Mouse (Mus musculus) c-Kit-negative CD71-positive TER-119-positive erythroid progenitor cells, embryonic 14.5 days (primary cell): ENCODE results near the gene Bcas3.
A peak's percentile ranks its signal among the peaks of the same experiment; 100 is the strongest.

Experiments
- DNase-seq: peaks from one replicate; pipeline ENCODE4 v3.0.0-alpha.2; 2013; ENCODE audit warnings: low read depth, low spot score

Bcas3 gene

DNA sequence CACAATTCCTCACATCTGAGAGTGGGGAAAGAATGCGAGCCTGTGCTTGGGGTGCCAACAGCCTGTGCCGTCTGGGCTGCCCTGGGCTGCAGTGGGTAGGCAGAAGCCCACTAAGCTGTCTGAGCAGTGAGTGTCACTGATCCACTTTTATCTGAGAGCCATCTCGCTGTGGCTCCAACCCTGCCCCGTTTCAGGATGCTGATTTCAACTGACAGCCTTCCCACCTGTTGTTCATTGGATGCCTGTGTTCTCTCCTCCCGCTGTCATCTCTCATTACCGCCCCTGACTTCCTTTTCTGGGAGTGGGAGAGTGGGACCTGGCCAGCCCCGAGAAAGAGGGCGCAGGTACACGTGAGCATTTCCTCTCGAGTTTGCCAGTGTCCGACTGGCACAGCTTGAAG, 398.2 kb downstream of the Bcas3 start:
- DNase-seq: no peak

DNA sequence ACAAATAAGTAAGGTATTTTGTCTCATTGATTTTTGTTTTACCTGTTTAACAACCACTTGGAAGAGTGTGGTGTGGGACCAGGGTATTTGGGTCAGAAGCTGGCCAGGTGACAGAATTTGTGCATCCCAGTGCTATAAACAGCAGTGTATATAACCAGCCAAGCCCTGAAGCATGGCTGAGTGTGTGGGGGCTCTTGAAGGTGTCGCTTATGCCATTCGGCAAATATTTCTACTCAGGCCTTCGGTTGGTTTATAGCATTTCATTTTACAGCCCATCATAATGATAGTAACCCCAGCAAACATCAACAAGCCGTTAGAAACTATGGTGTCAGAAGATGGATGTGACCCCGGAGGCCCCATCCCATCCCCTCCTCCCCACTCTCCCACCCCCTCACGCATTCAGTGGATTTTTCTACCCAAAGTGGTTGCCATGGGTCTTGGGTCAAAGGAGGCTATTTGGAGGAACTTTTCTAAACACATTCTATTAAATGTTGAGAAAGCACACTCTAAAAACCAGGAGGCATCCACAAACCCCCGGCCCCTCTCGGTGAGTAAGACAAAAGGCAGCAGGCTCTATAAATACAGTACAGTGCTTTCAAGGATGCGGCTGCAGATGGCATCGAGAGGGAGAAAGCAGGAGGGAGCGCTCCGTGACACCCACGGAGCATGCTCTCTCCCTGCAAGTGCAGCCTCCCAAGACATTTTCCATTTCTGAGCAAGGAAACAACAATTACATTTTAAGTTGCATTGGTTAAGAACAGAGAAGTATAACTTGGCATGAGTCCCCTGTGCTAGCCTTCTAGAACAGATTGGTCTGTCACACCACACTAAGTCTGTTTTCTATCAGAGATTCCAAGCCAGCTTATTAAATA, 401.9 kb downstream of the Bcas3 start:
- no peak for DNase-seq

DNA sequence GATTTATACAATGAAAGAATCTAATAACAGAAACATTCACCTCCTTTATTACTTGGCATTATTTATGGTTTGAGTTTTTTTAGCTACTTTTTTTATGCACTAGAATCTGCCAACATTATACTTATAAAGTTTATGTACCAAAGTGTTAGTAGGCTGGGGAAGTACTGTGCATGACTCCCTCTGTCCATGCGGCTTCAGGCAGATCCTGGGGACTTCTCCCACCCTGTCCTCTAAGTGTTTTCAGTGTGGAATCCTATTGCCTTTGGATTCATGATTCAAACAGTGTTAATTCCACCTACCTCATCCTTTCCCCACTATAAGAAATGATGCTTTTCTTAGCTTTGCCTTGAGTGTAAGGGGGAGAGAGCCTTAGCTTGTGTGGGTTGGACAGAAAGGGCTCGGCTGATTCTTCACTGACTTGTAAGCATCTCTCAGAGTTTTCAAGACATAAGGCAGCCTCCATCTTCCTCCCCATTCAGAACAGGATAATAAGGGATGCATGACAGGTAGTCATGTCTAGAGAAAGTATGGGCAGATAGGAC, 402.6 kb downstream of the Bcas3 start:
- no peak for DNase-seq

DNA sequence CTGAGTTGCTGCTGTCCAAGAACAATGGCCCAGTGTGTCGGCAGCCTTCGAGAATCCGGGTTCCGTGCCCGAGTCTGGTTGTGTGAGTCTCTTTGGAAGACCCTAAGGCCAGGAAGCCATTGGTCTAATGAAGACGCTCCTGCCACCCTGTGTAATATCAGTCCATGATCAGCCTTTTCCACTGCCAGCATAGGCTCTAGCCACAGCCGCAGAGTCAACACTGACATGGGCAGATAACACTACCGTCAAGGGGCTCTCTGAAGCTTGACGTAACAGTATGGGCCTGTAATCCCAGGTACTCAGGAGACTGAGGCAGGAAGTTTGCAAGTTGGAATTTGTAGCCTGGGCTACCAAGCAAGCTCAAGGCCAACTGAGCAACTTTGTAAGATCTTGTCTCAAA, 405.9 kb downstream of the Bcas3 start:
- no peak for DNase-seq

DNA sequence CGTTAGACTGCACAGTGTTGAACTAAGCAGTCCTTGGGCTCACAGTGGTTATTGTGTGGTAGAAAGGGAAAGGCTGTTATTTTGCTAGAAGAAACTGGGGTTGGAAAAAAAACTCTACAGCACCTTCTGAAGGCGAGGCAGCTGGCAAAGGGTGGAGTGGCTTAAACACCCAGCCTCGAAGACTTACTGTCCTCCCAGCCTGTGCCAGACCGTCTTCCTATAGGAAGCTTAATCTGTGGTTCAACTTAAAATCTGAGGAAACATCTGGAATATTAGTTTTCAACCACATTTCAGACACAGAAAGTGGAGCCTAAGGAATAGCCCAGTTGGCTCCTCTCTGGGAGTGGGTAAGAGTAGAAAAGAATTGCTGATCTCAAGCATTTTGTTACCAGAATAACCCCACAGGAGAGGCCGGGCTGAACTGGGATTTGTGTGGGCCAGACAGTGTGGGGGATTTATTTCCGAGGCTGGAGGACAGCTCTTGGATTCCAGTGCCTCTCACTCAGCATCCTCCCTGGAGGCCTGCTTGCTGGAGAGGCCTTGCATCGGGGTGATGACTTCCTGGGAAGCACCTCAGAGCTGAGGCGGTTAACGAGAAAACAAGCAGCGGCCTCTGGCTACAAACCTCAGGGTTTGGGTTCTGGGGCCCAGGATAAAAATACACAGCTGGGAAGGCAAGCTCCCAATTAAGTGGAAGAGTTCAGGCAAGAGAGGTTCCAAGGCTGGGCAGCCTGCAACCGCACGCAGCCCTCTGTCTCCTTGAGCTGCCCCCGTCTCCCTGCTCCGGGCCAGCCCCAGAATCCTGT, 406.9 kb downstream of the Bcas3 start:
- DNase-seq: no peak

DNA sequence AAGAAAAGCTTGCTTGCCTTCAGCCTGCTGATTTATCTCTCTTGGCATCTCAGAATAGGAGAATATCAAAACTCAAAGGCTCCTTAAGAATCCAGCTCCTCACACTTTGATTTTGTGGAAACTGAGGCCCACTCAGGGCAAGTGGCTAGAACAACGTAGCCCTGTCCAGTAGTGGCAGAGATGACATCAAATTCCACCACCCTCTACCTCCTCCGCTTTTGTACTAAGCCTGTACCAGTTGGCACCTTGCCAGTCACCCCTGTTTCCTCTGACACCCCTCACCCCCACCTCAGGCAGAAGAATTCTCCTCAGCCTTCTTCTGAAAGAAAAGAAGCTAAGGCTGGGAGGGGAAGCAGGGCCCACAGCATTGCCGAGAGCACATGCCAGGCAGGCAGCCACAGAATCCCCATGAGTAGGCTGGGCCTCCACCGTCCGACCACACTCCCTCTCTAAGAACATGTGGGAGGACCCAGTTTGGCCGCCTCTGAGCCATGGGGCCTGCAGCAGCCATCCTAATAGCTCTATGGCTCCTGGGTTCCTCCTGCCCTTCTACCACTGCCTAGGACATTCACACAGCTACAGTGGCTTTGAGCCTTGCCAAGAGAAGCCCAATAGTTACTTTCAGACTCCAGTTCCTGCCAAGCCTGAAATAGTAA, 407.6 kb downstream of the Bcas3 start:
- DNase-seq: no peak

DNA sequence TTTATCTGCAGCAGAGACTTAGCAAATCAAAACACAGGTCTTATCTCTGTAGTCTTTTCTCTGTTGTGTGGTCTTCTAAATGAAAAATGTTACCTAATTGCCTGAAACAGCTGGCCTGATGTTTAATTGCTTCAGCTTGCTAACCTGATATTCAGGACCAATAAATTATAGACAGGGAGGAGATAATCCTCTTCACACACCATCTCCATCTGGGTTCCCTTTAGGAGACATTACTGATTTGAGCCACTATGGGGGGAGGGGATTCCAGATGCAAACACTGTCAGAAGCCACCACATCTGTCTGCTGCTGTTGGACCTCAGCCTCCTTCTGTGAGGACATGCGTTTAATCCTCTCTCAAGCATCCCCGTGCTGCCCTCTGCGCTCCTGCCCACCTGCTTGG, 408.2 kb downstream of the Bcas3 start:
- DNase-seq: no peak

DNA sequence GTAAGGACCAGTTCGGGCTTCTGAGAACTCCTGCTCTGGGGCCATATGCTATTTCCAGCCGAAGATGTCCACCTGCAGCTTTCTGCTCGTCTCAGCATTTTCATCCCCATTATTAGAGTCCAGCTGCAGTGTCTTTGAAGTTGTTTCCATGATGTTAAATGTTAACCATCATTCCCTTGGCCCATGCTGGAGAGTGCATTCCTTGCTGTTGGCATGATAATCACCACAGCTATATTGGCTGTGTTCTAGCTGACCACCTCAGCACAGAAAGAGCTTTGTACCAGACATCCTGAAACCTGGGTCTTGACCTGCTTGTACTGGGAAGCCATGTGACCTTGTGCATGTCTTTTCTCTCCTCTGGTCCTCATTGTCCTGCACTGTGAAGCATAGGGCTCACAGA, 410.7 kb downstream of the Bcas3 start:
- no peak for DNase-seq

DNA sequence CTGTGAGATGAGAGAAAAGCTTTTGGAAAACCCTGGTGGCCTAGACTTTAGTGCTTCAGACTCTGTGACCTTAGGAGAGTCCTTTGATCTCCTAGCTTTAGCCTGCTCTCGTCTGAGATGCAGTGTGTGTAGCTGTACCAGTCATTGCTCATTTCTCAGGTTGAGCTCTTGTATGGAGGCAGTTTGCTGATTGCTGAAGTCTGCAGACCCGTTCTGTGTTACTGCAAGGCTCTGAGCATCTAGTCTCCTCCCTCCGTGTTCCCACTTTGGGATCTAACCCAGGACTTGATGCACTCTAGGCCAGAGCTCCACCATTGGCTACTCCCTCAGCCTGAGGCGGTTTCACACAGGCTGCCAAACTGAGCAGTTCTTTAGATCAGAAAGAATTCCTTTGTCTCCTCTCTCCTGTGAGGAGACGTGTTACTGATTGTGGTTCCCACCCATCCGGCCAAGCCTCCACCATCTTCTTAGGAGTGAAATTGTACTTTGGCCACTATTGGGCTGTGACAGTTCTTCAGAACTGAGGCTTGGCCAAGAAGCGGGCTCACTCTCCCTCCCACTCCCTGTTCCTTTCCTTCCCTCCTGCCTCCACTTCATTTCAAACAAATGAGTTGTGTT, 413.2 kb downstream of the Bcas3 start:
- no peak for DNase-seq

DNA sequence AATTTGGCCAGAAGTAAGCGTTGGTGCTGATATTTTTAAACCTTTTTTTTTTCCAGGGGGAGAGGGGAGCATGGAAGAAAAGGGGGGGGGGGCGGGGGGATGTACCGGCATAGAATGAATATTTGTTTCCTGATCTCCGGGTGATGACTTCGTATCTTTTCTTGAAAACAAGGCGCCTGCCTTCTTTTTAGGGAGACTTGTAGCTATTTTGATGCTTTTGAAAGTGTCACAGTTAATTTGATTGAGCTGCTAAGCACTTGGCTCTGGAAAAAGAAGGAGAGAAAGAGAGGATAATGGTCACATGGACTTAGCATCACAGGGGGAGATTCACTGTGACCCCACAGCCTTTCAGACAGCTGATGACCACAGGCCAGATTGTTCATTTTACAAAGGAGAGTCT, 413.8 kb downstream of the Bcas3 start:
- DNase-seq: no peak

DNA sequence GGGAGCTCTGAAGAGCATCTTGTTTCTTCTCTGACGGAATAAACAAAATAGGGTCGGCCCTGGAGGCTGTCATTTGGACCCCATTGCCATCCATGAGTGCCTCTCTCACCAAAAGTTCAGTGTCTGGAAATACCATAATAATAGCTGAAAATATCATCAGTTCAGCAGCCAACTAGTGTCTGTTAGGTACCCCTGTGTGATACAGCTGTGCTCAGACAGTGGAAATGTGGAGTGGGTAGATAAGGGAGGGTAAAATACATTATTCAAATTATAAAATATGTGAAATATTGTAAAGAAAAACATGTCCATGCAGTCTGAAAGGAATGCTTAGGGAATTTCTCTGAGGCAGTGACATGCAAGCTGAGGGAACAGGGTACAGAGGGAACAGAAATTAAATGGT, 416.8 kb downstream of the Bcas3 start:
- DNase-seq: no peak

DNA sequence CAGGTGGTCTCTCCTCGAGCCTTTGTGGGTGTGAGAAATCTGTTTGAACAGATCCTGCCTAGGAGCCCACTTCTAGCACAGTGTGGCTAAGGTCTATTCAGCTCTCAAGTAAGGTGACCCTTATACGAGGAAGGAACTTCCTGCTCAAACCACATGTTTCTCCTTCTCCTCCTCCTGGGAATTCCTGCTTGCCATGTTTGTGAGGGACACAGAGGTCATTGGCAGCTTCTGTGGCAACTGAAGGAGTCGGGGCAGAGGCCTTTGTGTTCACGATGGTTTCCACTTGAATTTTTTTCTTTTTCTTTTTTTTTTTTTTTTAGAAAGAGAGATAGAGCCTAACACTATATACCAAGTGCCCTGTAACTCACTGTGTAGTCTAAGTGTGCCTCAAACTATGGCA, 420.4 kb downstream of the Bcas3 start:
- no peak for DNase-seq

DNA sequence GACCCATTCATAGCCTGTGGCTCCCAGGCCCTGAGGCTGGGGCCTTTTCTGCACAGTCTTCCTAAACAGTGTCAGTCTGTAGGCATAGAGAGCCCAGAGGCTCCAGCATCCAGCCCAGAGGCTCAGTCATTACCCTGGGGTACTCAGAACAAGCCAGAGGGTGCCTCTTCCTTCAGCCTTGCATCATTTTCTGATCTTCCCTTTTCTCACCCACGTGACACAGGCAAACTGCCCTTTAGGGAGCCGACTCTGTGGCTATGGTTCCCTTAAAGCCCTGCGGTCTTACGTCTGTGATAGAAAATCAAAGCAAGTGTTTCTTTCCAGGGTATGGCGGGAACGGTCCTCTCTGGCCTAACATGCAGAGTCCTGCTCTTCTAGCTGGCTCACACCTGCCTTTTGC, 421.7 kb downstream of the Bcas3 start:
- DNase-seq: no peak

DNA sequence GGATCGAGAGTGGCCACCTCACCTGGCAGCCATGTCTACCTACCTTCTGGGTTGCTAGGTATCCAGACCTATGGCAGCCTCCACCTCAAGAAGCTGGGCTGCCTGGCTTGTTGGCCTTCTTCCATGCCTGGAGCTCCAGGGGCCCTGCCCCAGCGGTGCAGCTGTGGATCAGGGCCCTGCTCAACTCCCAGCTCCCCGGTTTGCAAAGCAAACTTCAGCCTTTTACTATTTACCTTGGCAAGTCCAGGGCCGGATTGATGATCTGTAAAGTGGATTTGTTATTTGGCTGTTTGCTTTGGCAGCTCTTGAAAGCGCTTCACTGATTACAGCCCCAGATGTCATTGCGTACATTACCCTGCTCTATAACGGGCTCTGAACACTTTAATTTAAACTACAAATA, 422.5 kb downstream of the Bcas3 start:
- no peak for DNase-seq

DNA sequence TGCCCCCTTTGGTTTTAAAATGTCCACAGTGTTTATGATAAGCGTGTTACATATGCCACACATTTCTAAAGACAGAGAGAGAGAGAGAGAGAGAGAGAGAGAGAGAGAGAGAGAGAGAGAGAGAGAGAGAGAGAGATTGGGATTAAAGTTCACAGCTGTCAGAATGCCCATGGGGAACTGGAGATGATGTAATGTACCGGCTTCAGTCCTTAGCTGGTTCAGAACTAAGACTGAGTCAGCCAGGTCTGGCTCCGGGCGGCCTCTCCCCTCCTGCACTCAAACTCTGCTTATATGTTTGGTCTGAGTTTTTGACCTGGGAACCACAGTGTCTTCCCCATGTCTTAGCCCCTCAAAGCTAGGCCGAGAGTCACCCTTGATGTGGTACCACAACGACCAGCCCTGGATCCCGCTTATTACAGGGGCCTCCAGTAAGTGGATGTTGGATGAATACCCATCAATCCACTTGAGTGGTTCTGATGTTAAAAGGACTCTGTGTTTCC, 423.9 kb downstream of the Bcas3 start:
- no peak for DNase-seq

DNA sequence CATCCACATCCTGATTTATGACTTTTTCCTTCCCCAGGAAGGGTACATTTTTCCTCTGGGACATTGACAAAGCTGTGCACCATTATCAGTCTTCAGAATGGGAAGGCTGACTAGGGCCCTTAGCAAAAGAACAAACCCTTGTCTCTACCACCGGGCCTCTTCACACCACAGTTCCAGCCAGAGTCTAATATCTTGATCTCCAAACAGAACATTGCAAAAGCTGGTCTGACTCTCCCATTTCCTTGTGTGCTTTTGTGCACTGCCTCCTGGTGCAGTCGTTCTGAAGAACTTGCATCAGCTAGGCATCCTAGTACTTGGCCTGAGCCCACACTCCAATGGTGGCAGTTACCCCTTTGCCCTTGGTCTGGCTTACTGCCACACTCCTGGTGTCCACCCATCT, 425.0 kb downstream of the Bcas3 start:
- no peak for DNase-seq

DNA sequence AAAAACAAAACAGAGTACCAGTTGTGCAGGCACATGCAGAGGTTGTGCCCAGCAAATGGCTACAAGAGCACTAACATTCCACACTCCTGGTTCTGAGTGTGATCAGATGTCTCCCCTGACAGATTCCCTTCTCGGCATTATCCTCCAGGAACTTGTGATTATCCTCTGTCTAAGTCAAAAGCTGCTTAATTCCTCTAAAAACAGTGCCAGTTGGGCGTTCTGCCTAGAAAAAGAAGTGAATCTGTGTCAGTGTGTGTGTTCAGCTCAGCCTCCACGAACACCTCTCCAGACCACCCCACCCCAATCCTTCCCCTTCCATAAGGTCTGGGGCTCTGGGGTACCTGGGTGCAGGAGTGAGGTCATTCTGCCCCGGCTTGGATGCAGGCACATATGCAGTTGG, 427.3 kb downstream of the Bcas3 start:
- DNase-seq: no peak

DNA sequence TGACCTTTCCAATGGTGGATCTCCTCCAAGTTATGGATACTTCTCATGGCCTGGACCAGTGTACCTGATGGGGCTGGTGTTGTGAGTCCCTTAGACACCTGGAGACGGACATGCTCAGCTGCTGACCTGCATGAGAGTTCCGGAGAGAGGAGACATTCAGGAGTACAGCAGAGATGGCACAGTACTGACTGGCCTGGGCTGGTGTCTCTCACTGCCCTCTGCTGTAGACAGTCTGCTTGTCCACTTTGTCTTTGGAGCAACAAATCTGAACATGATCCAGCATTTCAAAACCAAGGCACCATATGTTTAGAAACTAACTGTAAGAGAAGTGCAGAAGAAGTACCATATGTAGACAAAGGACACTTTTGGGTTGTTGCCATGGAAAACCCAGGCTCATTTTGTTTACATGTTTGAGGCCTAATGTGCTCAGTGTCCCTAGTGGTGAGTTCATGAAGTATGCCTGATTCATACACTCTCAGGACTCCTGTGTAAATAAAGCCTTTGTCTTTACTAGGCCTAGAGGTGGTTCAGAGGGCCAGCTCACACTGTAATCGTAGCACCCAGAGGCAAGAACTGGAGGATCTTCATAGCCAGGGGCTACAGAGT, 433.2 kb downstream of the Bcas3 start:
- no peak for DNase-seq

DNA sequence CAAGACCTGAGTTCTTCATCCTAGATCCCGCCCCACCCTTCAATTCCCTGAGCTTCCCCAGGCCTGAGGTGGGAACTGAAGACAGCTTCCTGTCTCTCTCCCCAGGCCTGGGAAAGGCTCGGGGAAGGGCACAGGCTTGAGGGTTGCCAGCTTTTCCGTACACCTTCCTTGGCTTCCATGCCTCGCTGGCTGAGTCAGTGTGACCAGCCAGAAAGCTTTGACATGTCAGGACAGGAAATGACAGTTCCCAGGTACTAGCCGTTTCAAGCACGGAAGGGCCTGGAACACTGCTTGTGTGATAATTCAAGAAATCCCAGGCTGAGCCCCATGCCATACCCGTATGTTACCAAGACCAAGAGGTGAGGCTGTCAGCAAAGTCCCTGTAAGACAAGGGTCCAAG, 436.8 kb downstream of the Bcas3 start:
- no peak for DNase-seq

DNA sequence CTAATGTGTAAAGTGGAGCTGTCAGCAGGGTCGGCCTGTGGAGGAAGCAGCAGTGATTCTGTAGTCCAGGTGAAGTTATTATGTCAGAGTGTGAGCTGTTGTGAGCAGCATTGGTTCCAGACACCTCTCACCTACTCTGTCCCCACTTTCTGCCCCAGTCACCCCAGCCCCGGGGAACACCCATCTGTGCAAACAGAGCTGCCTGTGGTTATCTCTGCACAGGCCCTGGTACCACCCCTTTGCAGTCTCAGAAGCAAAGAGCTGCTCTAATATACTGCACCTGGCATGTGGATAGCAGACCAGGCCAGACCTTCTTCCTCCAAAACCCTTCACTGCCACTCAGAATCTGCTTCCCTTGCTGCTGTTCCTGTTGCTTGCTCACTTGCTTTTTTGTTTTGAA, 437.3 kb downstream of the Bcas3 start:
- peak; percentile 63 for DNase-seq

DNA sequence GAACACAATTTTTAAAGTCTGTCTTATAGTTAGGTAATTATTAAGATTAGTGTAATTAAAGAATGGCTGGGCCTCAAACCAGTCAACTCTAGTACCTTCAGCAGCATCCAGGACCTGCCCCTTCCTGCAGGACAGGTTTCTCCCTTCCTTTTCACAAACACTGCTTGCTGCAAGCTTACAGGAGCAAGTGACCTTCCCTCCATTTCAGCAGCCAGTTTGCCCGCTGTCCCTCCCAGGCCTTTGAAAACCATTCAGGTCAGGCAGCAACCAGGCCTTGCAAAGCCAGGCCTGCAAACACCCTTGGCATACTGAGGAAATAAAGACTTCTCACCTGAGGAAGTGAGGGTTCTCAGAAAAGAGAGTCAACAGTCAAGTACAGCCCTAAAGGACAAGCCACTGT, 438.2 kb downstream of the Bcas3 start:
- DNase-seq: no peak
